Mouse (Mus musculus) hindbrain, embryonic 12.5 days (tissue): ENCODE results near the gene Fam168b. TPM values are rescaled to one million over a fixed set of nuclear protein-coding genes. Genes with fewer than 3 reads are reported as not detected.

ENCODE experiments used
- ATAC-seq: fragments of 200-750 bp; cut with Nextera tagmentation; 2 replicates; pipeline ENCODE4 v1.8.0; 2017; ENCODE audit warnings: moderate TSS enrichment; ENCODE audit not compliant: low FRiP score
- H3K27ac ChIP-seq: fragments of 300-500 bp; sonication (generic); 2 replicates; pipeline ENCODE4 v1.5.1; 2016; ENCODE audit warnings: mild to moderate bottlenecking
- H3K27me3 ChIP-seq: fragments of 300-500 bp; sonication (generic); 2 replicates; pipeline ENCODE4 v1.6.1; 2016; ENCODE audit warnings: mild to moderate bottlenecking
- H3K36me3 ChIP-seq: fragments of 300-500 bp; sonication (generic); 2 replicates; pipeline ENCODE4 v1.6.1; 2016; ENCODE audit warnings: mild to moderate bottlenecking
- H3K4me1 ChIP-seq: fragments of 300-500 bp; sonication (generic); 2 replicates; pipeline ENCODE4 v1.6.1; 2016
- H3K4me2 ChIP-seq: fragments of 300-500 bp; sonication (generic); replicated peaks from 2 replicates; pipeline ENCODE4 v1.6.1; 2016; ENCODE audit warnings: mild to moderate bottlenecking
- H3K4me3 ChIP-seq: fragments of 300-500 bp; sonication (generic); 2 replicates; pipeline ENCODE4 v1.5.1; 2016; ENCODE audit warnings: mild to moderate bottlenecking
- H3K9ac ChIP-seq: fragments of 300-500 bp; sonication (generic); 2 replicates; pipeline ENCODE4 v1.6.1; 2016; ENCODE audit warnings: mild to moderate bottlenecking, moderate library complexity
- H3K9me3 ChIP-seq: fragments of 300-500 bp; sonication (generic); replicated peaks from 2 replicates; pipeline ENCODE4 v1.6.1; 2016; ENCODE audit warnings: mild to moderate bottlenecking
- WGBS: fragments of 180-500 bp; shearing (Covaris S2); methylation state at CpG from one replicate; pipeline ENCODE4 v1.1.7; 2016; 5-methylcytosine and 5-hydroxymethylcytosine counted together
- polyA plus RNA-seq: library from polyadenylated mRNA; unstranded; fragments of >200 nt; fragmentation: Nextera tagmentation; extraction: Ambion mirVana; gene quantifications from 2 replicates; pipeline ENCODE4 v1.2.1, GENCODE M21; 2016

Fam168b gene
- polyA plus RNA-seq, 1 experiment from 2014 or later = 170 TPM

- no peak overlapping the region for H3K9ac ChIP-seq
- H3K36me3 ChIP-seq = peaks cover 82% of the 10 kb centered on the region
- ATAC-seq = no peak
- no peak overlapping the region for H3K4me3 ChIP-seq
- H3K9me3 ChIP-seq = no peaks in the 10 kb centered on the region
- no peaks in the 10 kb centered on the region for H3K27me3 ChIP-seq
- 95% methylated on average over 6 of the region's 6 CpGs for WGBS
- H3K4me1 ChIP-seq = peaks cover 2% of the 10 kb centered on the region; the same call in 1 of the 2 replicates
- H3K27ac ChIP-seq = no peak overlapping the region
- no peak overlapping the region for H3K4me2 ChIP-seq
These were observed 19.5 kb downstream of the Fam168b start for GRCm38 (mm10) chr1:34823353-34823752.

GRCm38 (mm10) chr1:34822746-34823145 lies 20.1 kb downstream of the Fam168b start:
- no peak for ATAC-seq
- Histone ChIP-seq H3K4me2 (no peak overlapping the region), H3K27ac (no peak overlapping the region), H3K27me3 (no peaks in the 10 kb centered on the region), H3K9me3 (no peaks in the 10 kb centered on the region), H3K9ac (no peak overlapping the region), H3K4me1 (no peaks in the 10 kb centered on the region), H3K36me3 (peaks cover 82% of the 10 kb centered on the region), H3K4me3 (no peak overlapping the region)
- WGBS = 95% methylated on average over 7 of the region's 7 CpGs

GRCm38 (mm10) chr1:34822003-34822402 lies 20.9 kb downstream of the Fam168b start:
- Histone ChIP-seq H3K9ac (no peak overlapping the region), H3K4me2 (no peak overlapping the region), H3K36me3 (peaks cover 83% of the 10 kb centered on the region), H3K27me3 (no peaks in the 10 kb centered on the region), H3K4me1 (no peaks in the 10 kb centered on the region), H3K27ac (no peak overlapping the region), H3K4me3 (no peak overlapping the region), H3K9me3 (no peaks in the 10 kb centered on the region)
- WGBS = 90% methylated on average over 7 of the region's 7 CpGs
- no peak for ATAC-seq

GRCm38 (mm10) chr1:34821411-34821810 lies 21.5 kb downstream of the Fam168b start:
- WGBS = 92% methylated on average over 2 of the region's 2 CpGs
- peaks cover 83% of the 10 kb centered on the region for H3K36me3 ChIP-seq
- no peak for ATAC-seq
- H3K4me2 ChIP-seq = no peak overlapping the region
- H3K27ac ChIP-seq = no peak overlapping the region
- H3K9ac ChIP-seq = no peak overlapping the region
- H3K9me3 ChIP-seq = no peaks in the 10 kb centered on the region
- H3K27me3 ChIP-seq = no peaks in the 10 kb centered on the region
- no peak overlapping the region for H3K4me3 ChIP-seq
- H3K4me1 ChIP-seq = no peaks in the 10 kb centered on the region

- Histone ChIP-seq H3K27ac (no peak overlapping the region), H3K4me1 (no peaks in the 10 kb centered on the region), H3K9me3 (no peaks in the 10 kb centered on the region), H3K36me3 (peaks cover 86% of the 10 kb centered on the region), H3K4me2 (no peak overlapping the region), H3K27me3 (no peaks in the 10 kb centered on the region), H3K9ac (no peak overlapping the region), H3K4me3 (no peak overlapping the region)
- 92% methylated on average over 6 of the region's 6 CpGs for WGBS
- no peak for ATAC-seq
These were observed 23.5 kb downstream of the Fam168b start for GRCm38 (mm10) chr1:34819225-34819910.

GRCm38 (mm10) chr1:34815843-34816242 lies 27.0 kb downstream of the Fam168b start:
- H3K4me1 ChIP-seq = no peaks in the 10 kb centered on the region
- H3K4me2 ChIP-seq = no peak overlapping the region
- no peak overlapping the region for H3K27ac ChIP-seq
- no peaks in the 10 kb centered on the region for H3K9me3 ChIP-seq
- no peak for ATAC-seq
- H3K36me3 ChIP-seq = peaks cover 90% of the 10 kb centered on the region
- H3K9ac ChIP-seq = no peak overlapping the region
- H3K4me3 ChIP-seq = no peak overlapping the region
- 75% methylated on average over 6 of the region's 6 CpGs for WGBS
- no peaks in the 10 kb centered on the region for H3K27me3 ChIP-seq

GRCm38 (mm10) chr1:34812407-34813247 lies 30.2 kb downstream of the Fam168b start:
- H3K27ac ChIP-seq = no peak overlapping the region
- no peaks in the 10 kb centered on the region for H3K4me1 ChIP-seq
- no peaks in the 10 kb centered on the region for H3K27me3 ChIP-seq
- ATAC-seq = no peak
- H3K36me3 ChIP-seq = peaks cover 93% of the 10 kb centered on the region
- WGBS = 91% methylated on average over 13 of the region's 13 CpGs
- no peak overlapping the region for H3K4me2 ChIP-seq
- no peak overlapping the region for H3K9ac ChIP-seq
- H3K9me3 ChIP-seq = no peaks in the 10 kb centered on the region
- no peak overlapping the region for H3K4me3 ChIP-seq

- Histone ChIP-seq H3K4me1 (peaks cover 8% of the 10 kb centered on the region), H3K9ac (no peak overlapping the region), H3K36me3 (peaks cover 83% of the 10 kb centered on the region), H3K9me3 (no peaks in the 10 kb centered on the region), H3K4me3 (no peak overlapping the region), H3K27me3 (no peaks in the 10 kb centered on the region), H3K4me2 (no peak overlapping the region), H3K27ac (no peak overlapping the region)
- no peak for ATAC-seq
- WGBS = 72% methylated on average over 6 of the region's 6 CpGs
These were observed 31.3 kb downstream of the Fam168b start for GRCm38 (mm10) chr1:34811581-34811980.

GRCm38 (mm10) chr1:34811035-34811434 lies 31.8 kb downstream of the Fam168b start:
- no peak overlapping the region for H3K4me3 ChIP-seq
- ATAC-seq = no peak
- 83% methylated on average over 6 of the region's 6 CpGs for WGBS
- no peaks in the 10 kb centered on the region for H3K9me3 ChIP-seq
- no peak overlapping the region for H3K9ac ChIP-seq
- H3K4me1 ChIP-seq = peaks cover 13% of the 10 kb centered on the region
- no peak overlapping the region for H3K4me2 ChIP-seq
- peaks cover 82% of the 10 kb centered on the region for H3K36me3 ChIP-seq
- H3K27ac ChIP-seq = no peak overlapping the region
- H3K27me3 ChIP-seq = no peaks in the 10 kb centered on the region

- H3K4me3 ChIP-seq = no peak overlapping the region
- H3K36me3 ChIP-seq = peaks cover 75% of the 10 kb centered on the region
- no peak overlapping the region for H3K27ac ChIP-seq
- WGBS = 96% methylated on average over 11 of the region's 11 CpGs
- ATAC-seq = no peak
- H3K9me3 ChIP-seq = no peaks in the 10 kb centered on the region
- H3K27me3 ChIP-seq = no peaks in the 10 kb centered on the region
- no peak overlapping the region for H3K4me2 ChIP-seq
- H3K9ac ChIP-seq = no peak overlapping the region
- H3K4me1 ChIP-seq = peaks cover 20% of the 10 kb centered on the region
These were observed 32.6 kb downstream of the Fam168b start for GRCm38 (mm10) chr1:34810293-34810692.

GRCm38 (mm10) chr1:34808445-34808844 lies 34.4 kb downstream of the Fam168b start:
- Histone ChIP-seq H3K36me3 (peaks cover 56% of the 10 kb centered on the region), H3K4me2 (no peak overlapping the region), H3K4me3 (no peak overlapping the region), H3K27me3 (no peaks in the 10 kb centered on the region), H3K9me3 (no peaks in the 10 kb centered on the region), H3K4me1 (peaks cover 34% of the 10 kb centered on the region), H3K27ac (no peak overlapping the region), H3K9ac (no peak overlapping the region)
- ATAC-seq = no peak
- WGBS = 90% methylated on average over 8 of the region's 8 CpGs

GRCm38 (mm10) chr1:34805931-34806520 lies 36.8 kb downstream of the Fam168b start:
- no peak overlapping the region for H3K27ac ChIP-seq
- no peak overlapping the region for H3K9ac ChIP-seq
- H3K9me3 ChIP-seq = no peaks in the 10 kb centered on the region
- peak overlapping the region; percentile 13; the same call in 1 of the 2 replicates for H3K4me2 ChIP-seq
- H3K27me3 ChIP-seq = no peaks in the 10 kb centered on the region
- H3K4me1 ChIP-seq = peaks cover 53% of the 10 kb centered on the region
- ATAC-seq = no peak
- H3K4me3 ChIP-seq = no peak overlapping the region
- peaks cover 37% of the 10 kb centered on the region for H3K36me3 ChIP-seq
- 20% methylated on average over 35 of the region's 35 CpGs for WGBS
